Mouse (Mus musculus): Measurements from ENCODE around the gene Frmpd4. TPM values are rescaled to one million over a fixed set of nuclear protein-coding genes. Genes with fewer than 3 reads are reported as not detected.

Gene Frmpd4
- polyA plus RNA-seq, 1 experiment: 0.05 TPM

- TF ChIP-seq POLR2A (IDR thresholded peaks at IDR 0.05; ENCODE audit: insufficient read length, low read depth) (no peak), E2F4 (IDR thresholded peaks at IDR 0.05; ENCODE audit: insufficient read depth) (no peak), MYOG (IDR thresholded peaks at IDR 0.05; ENCODE audit: control insufficient read depth in 1 of 3, insufficient read depth in 1 of 3, insufficient read length in 2 of 3, low read depth in 2 of 3) (no peak), TCF3 (IDR thresholded peaks at IDR 0.05; ENCODE audit: insufficient read length, low read depth) (no peak), SRF (IDR thresholded peaks at IDR 0.05; ENCODE audit: control insufficient read depth, insufficient read length, low read depth) (no peak), POLR2AphosphoS2 (IDR thresholded peaks at IDR 0.05; ENCODE audit: insufficient read length, low read depth) (no peak), USF1 (IDR thresholded peaks at IDR 0.05; ENCODE audit: low read depth) (no peak), REST (IDR thresholded peaks at IDR 0.05; ENCODE audit: insufficient read depth, insufficient read length) (no peak), CEBPB (IDR thresholded peaks at IDR 0.05; ENCODE audit: insufficient read depth, poor library complexity, severe bottlenecking) (no peak)
- no peaks in the 10 kb centered on the region for H3K79me2 ChIP-seq (ENCODE audit: control insufficient read depth, insufficient read depth)
- H3K4me2 ChIP-seq (ENCODE audit: low read depth): no peak overlapping the region
- no peaks in the 10 kb centered on the region for H3K27me3 ChIP-seq (ENCODE audit: control insufficient read depth, insufficient read depth, insufficient read length)
- H3K36me3 ChIP-seq (ENCODE audit: control insufficient read depth, insufficient read depth): no peaks in the 10 kb centered on the region
- H3ac ChIP-seq (ENCODE audit: control insufficient read depth, insufficient read length): no peak overlapping the region
- H3K4me3 ChIP-seq: no peak overlapping the region
Observed at GRCm38 (mm10) chrX:168415403-168415802, 161.6 kb downstream of the Frmpd4 start.

GRCm38 (mm10) chrX:168403512-168403911, 173.5 kb downstream of the Frmpd4 start:
- Histone ChIP-seq H3K36me3 (ENCODE audit: control insufficient read depth, insufficient read depth) (no peaks in the 10 kb centered on the region), H3K4me3 (no peak overlapping the region), H3K79me2 (ENCODE audit: control insufficient read depth, insufficient read depth) (no peaks in the 10 kb centered on the region), H3K27me3 (ENCODE audit: control insufficient read depth, insufficient read depth, insufficient read length) (no peaks in the 10 kb centered on the region), H3K4me2 (ENCODE audit: low read depth) (no peak overlapping the region), H3ac (ENCODE audit: control insufficient read depth, insufficient read length) (no peak overlapping the region)
- TF ChIP-seq CEBPB (IDR thresholded peaks at IDR 0.05; ENCODE audit: insufficient read depth, poor library complexity, severe bottlenecking) (no peak), REST (IDR thresholded peaks at IDR 0.05; ENCODE audit: insufficient read depth, insufficient read length) (no peak), POLR2AphosphoS2 (IDR thresholded peaks at IDR 0.05; ENCODE audit: insufficient read length, low read depth) (no peak), TCF3 (IDR thresholded peaks at IDR 0.05; ENCODE audit: insufficient read length, low read depth) (no peak), MAX (IDR thresholded peaks at IDR 0.05; ENCODE audit: low read depth) (no peak), MYOD1 (IDR thresholded peaks at IDR 0.05; ENCODE audit: control insufficient read depth in 1 of 3, insufficient read length in 2 of 3, low read depth in 2 of 3) (no peak), USF1 (IDR thresholded peaks at IDR 0.05; ENCODE audit: low read depth) (no peak), TCF12 (IDR thresholded peaks at IDR 0.05; ENCODE audit: insufficient read depth, poor library complexity, severe bottlenecking) (no peak), POLR2A (IDR thresholded peaks at IDR 0.05; ENCODE audit: insufficient read length, low read depth) (no peak), SRF (IDR thresholded peaks at IDR 0.05; ENCODE audit: control insufficient read depth, insufficient read length, low read depth) (no peak), E2F4 (IDR thresholded peaks at IDR 0.05; ENCODE audit: insufficient read depth) (no peak), MYOG (IDR thresholded peaks at IDR 0.05; ENCODE audit: control insufficient read depth in 1 of 3, insufficient read depth in 1 of 3, insufficient read length in 2 of 3, low read depth in 2 of 3) (no peak)

- H3K4me3 ChIP-seq: no peak overlapping the region
- no peaks in the 10 kb centered on the region for H3K79me2 ChIP-seq (ENCODE audit: control insufficient read depth, insufficient read depth)
- no peak overlapping the region for H3K4me2 ChIP-seq (ENCODE audit: low read depth)
- TF ChIP-seq TCF12 (IDR thresholded peaks at IDR 0.05; ENCODE audit: insufficient read depth, poor library complexity, severe bottlenecking) (no peak), POLR2AphosphoS2 (IDR thresholded peaks at IDR 0.05; ENCODE audit: insufficient read length, low read depth) (no peak), POLR2A (IDR thresholded peaks at IDR 0.05; ENCODE audit: insufficient read length, low read depth) (no peak), SRF (IDR thresholded peaks at IDR 0.05; ENCODE audit: control insufficient read depth, insufficient read length, low read depth) (no peak), REST (IDR thresholded peaks at IDR 0.05; ENCODE audit: insufficient read depth, insufficient read length) (no peak), E2F4 (IDR thresholded peaks at IDR 0.05; ENCODE audit: insufficient read depth) (no peak)
- H3K27me3 ChIP-seq (ENCODE audit: control insufficient read depth, insufficient read depth, insufficient read length): no peaks in the 10 kb centered on the region
- H3ac ChIP-seq (ENCODE audit: control insufficient read depth, insufficient read length): no peak overlapping the region
- no peaks in the 10 kb centered on the region for H3K36me3 ChIP-seq (ENCODE audit: control insufficient read depth, insufficient read depth)
Observed at GRCm38 (mm10) chrX:168350431-168350830, 226.6 kb downstream of the Frmpd4 start.

- H3K4me3 ChIP-seq: no peak overlapping the region
- no peaks in the 10 kb centered on the region for H3K27me3 ChIP-seq (ENCODE audit: control insufficient read depth, insufficient read depth, insufficient read length)
- no peak overlapping the region for H3ac ChIP-seq (ENCODE audit: control insufficient read depth, insufficient read length)
- H3K79me2 ChIP-seq (ENCODE audit: control insufficient read depth, insufficient read depth): no peaks in the 10 kb centered on the region
- no peaks in the 10 kb centered on the region for H3K36me3 ChIP-seq (ENCODE audit: control insufficient read depth, insufficient read depth)
- no peak overlapping the region for H3K4me2 ChIP-seq (ENCODE audit: low read depth)
- no peak for TF ChIP-seq USF1 (IDR thresholded peaks at IDR 0.05; ENCODE audit: low read depth)
- TF ChIP-seq MAX (IDR thresholded peaks at IDR 0.05; ENCODE audit: low read depth): no peak
- TF ChIP-seq MYOG (IDR thresholded peaks at IDR 0.05; ENCODE audit: control insufficient read depth in 1 of 3, insufficient read depth in 1 of 3, insufficient read length in 2 of 3, low read depth in 2 of 3): no peak
- no peak for TF ChIP-seq E2F4 (IDR thresholded peaks at IDR 0.05; ENCODE audit: insufficient read depth)
- TF ChIP-seq REST (IDR thresholded peaks at IDR 0.05; ENCODE audit: insufficient read depth, insufficient read length): no peak
- TF ChIP-seq MYOD1 (IDR thresholded peaks at IDR 0.05; ENCODE audit: control insufficient read depth in 1 of 3, insufficient read length in 2 of 3, low read depth in 2 of 3): no peak
- TF ChIP-seq TCF3 (IDR thresholded peaks at IDR 0.05; ENCODE audit: insufficient read length, low read depth): no peak
- TF ChIP-seq POLR2A (IDR thresholded peaks at IDR 0.05; ENCODE audit: insufficient read length, low read depth): no peak
- no peak for TF ChIP-seq POLR2AphosphoS2 (IDR thresholded peaks at IDR 0.05; ENCODE audit: insufficient read length, low read depth)
- TF ChIP-seq SRF (IDR thresholded peaks at IDR 0.05; ENCODE audit: control insufficient read depth, insufficient read length, low read depth): no peak
- TF ChIP-seq TCF12 (IDR thresholded peaks at IDR 0.05; ENCODE audit: insufficient read depth, poor library complexity, severe bottlenecking): no peak
- no peak for TF ChIP-seq CEBPB (IDR thresholded peaks at IDR 0.05; ENCODE audit: insufficient read depth, poor library complexity, severe bottlenecking)
Observed at GRCm38 (mm10) chrX:168349320-168350225, 227.5 kb downstream of the Frmpd4 start.

Data from myocyte (in vitro differentiated cells).